Mouse (Mus musculus) monocyte, adult 5-6 weeks (primary cell): ENCODE data around the gene Gm29609. TPM values are rescaled to one million over a fixed set of nuclear protein-coding genes. Genes with fewer than 3 reads are reported as not detected.

Experiments
- ATAC-seq: fragments of 153-309, 156-312 bp; replicated peaks from 2 replicates; pipeline ENCODE4 v1.8.0; 2017; ENCODE audit warnings: mild to moderate bottlenecking; ENCODE audit not compliant: low TSS enrichment, insufficient number of reproducible peaks, severe bottlenecking, poor library complexity, low FRiP score
- total RNA-seq: library from RNA; stranded (forward); fragments of 200-1000, 200-491, 200-594 nt; gene quantifications from 3 replicates; pipeline ENCODE4 v1.2.3, GENCODE M21; 2017

Gm29609 gene
- total RNA-seq, 1 experiment from 2014 or later, result 1.4 TPM

- ATAC-seq, result peak; percentile 95
Measured at GRCm38 (mm10) chr5:31094799-31095691, 84.7 kb downstream of the Gm29609 start.

Other genes with a start within 250 kb of the Gm29609 start
- not detected in 3 replicates for gene Cgref1, start 234.3 kb downstream of the Gm29609 start, total RNA-seq
- 117 to 146 TPM (median 144 TPM) in 3 replicates for gene Preb, start 219.6 kb downstream of the Gm29609 start, total RNA-seq
- 0.10 TPM in 1 of 3 replicates, not detected in the others for gene Tcf23, start 211.2 kb downstream of the Gm29609 start, total RNA-seq
- gene Atraid, start 131.6 kb downstream of the Gm29609 start, total RNA-seq, result 44.7 to 61.4 TPM (median 49.9 TPM) in 3 replicates
- 0.38 to 3.7 TPM (median 3.0 TPM) in 3 replicates for gene Slc5a6, start 131.0 kb downstream of the Gm29609 start, total RNA-seq
- gene Cad, start 125.1 kb downstream of the Gm29609 start, total RNA-seq, result 4.8 to 18.4 TPM (median 9.6 TPM) in 3 replicates
- not detected in 3 replicates for gene Dnajc5g, start 73.6 kb downstream of the Gm29609 start, total RNA-seq
- not detected in 3 replicates for gene Slc30a3, start 71.7 kb downstream of the Gm29609 start, total RNA-seq
- gene Trim54, start 63.2 kb downstream of the Gm29609 start, total RNA-seq, result not detected in 3 replicates
- not detected in 3 replicates for gene Ucn, start 41.1 kb downstream of the Gm29609 start, total RNA-seq
- gene Mpv17, start 25.7 kb downstream of the Gm29609 start, total RNA-seq, result 22.5 to 37.8 TPM (median 35.8 TPM) in 3 replicates
- 42.4 to 80.2 TPM (median 50.2 TPM) in 3 replicates for gene Gtf3c2, start 233 bp upstream of the Gm29609 start, total RNA-seq
- gene Snx17, start 13.3 kb upstream of the Gm29609 start, total RNA-seq, result 59.3 to 91.8 TPM (median 80.9 TPM) in 3 replicates
- 12.1 to 24.5 TPM (median 22.7 TPM) in 3 replicates for gene Eif2b4, start 13.5 kb upstream of the Gm29609 start, total RNA-seq
- 13.8 to 18.5 TPM (median 16.0 TPM) in 3 replicates for gene Zfp513, start 22.4 kb upstream of the Gm29609 start, total RNA-seq
- 124 to 184 TPM (median 154 TPM) in 3 replicates for gene Ppm1g, start 40.8 kb upstream of the Gm29609 start, total RNA-seq
- gene Nrbp1, start 61.0 kb upstream of the Gm29609 start, total RNA-seq, result 322 to 390 TPM (median 323 TPM) in 3 replicates
- gene Gm9970, start 61.3 kb upstream of the Gm29609 start, total RNA-seq, result not detected in 3 replicates
- 2.5 to 14.9 TPM (median 12.9 TPM) in 3 replicates for gene Krtcap3, start 71.8 kb upstream of the Gm29609 start, total RNA-seq
- 18.6 to 39.4 TPM (median 21.2 TPM) in 3 replicates for gene Ift172, start 111.2 kb upstream of the Gm29609 start, total RNA-seq
- 2.0 to 10.6 TPM (median 2.2 TPM) in 3 replicates for gene Fndc4, start 116.2 kb upstream of the Gm29609 start, total RNA-seq
- not detected in 3 replicates for gene Gckr, start 117.5 kb upstream of the Gm29609 start, total RNA-seq